Mouse (Mus musculus): ENCODE data around the gene Sde2.

DNA sequence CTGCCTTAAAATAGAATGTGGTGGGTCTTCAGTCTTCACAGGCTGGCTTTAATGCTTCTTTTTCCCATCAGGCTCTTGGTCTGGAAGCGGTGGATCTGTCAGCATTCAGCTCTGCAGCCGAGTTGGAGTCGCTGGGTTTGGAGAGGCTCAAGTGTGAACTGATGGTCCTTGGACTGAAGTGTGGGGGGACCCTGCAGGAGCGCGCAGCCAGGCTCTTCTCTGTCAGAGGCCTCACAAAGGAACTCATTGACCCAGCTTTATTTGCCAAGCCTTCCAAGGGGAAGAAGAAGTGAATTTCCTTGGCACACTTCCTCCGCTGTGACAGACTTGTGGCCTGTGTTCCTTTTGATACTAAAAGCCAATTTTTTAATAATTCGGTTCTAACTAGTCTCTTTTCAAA is 15.1 kb downstream of the Sde2 start:
- TF ChIP-seq POLR2A (IDR thresholded peaks at IDR 0.05; ENCODE audit: borderline replicate concordance, low read depth, low read length), result no peak
- no peak for TF ChIP-seq CTCF (IDR thresholded peaks at IDR 0.05; ENCODE audit: low read depth, low read length)

All from bone marrow macrophage, adult 2 months (primary cell).